Mouse (Mus musculus) testis, adult 2 months (tissue): ENCODE data around the gene Klk1b8.

ENCODE experiments used
- CTCF ChIP-seq: fragments of 200-500 bp; IDR thresholded peaks from 2 replicates; pipeline ENCODE4 v1.5.1; 2012; ENCODE audit warnings: low read depth, mild to moderate bottlenecking, inconsistent platforms, low read length, moderate library complexity; ENCODE audit not compliant: control insufficient read depth, insufficient read depth, insufficient replicate concordance
- POLR2A ChIP-seq: fragments of 200-500 bp; IDR thresholded peaks from 2 replicates; pipeline ENCODE4 v1.6.1; 2012; ENCODE audit warnings: low read depth, mild to moderate bottlenecking, inconsistent platforms, low read length, moderate library complexity; ENCODE audit not compliant: control insufficient read depth

DNA sequence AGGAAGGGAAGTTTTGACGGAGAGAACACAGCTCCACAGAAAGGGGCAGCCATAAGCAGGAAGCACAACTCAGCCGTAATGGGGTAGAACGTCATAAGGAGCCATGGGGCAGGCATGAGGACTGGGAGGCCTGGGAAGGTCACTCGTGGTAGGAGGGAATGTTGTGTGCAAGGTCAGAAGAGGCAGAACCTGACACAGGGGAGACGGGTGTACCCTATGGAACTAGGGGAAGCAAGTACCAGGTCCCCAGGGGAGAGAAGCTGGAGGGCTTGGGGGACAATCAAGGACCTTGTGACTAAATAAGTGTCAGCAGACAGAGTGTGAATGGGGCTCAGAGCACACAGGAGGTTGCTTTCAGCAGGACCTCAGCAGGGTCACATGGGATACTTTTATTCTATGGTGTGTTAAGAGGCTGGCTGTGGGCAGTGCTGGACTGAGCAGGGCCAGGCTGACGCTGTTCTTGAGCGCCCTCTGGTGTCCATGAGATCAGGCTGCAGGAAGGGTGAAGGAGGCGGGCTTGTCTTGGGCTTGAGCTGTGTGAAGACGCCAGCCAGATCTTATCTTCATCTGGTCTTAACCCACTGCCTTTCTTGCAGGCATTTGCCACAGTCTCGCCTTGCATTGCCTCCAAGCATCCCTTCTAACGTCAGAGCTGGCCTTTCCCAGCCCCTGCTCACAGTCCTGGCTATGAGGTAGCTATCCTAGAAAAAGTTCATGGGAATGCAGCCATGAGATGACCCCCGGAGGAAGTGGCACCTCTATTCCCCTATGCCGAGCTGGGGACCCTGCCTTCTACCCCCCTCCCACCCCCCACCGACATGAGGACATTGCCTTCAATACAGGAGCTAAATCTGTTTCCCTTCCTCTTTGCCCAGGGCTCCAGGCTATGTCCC, 30.7 kb upstream of the Klk1b8 start:
- TF ChIP-seq POLR2A, result no peak
- peak; percentile 91; the same call in 1 of the 2 replicates for TF ChIP-seq CTCF
